Mouse (Mus musculus) erythroblast, embryonic 14.5 days (primary cell): ENCODE data around the gene Atp1b2. TPM values are rescaled to one million over a fixed set of nuclear protein-coding genes. Genes with fewer than 3 reads are reported as not detected.

Experiments used
- H3K27me3 ChIP-seq: 2 replicates; pipeline ENCODE4 v1.6.1; 2012; ENCODE audit warnings: inconsistent platforms; ENCODE audit not compliant: control insufficient read depth
- H3K36me3 ChIP-seq: 2 replicates; pipeline ENCODE4 v1.6.1; 2012; ENCODE audit warnings: mild to moderate bottlenecking, inconsistent platforms; ENCODE audit not compliant: control insufficient read depth
- H3K4me1 ChIP-seq: 2 replicates; pipeline ENCODE4 v1.6.1; 2012; ENCODE audit warnings: inconsistent platforms; ENCODE audit not compliant: control insufficient read depth
- H3K4me3 ChIP-seq: replicated peaks from 2 replicates; pipeline ENCODE3; 2012; ENCODE audit warnings: moderate library complexity, mild to moderate bottlenecking, inconsistent platforms
- H3K9me3 ChIP-seq: 2 replicates; pipeline ENCODE4 v1.6.1; 2012; ENCODE audit warnings: low read length, inconsistent platforms, mixed read lengths; ENCODE audit not compliant: control insufficient read depth
- GATA1 ChIP-seq: IDR thresholded peaks from 2 replicates; pipeline ENCODE4 v1.6.1; 2012; ENCODE audit warnings: low read length, inconsistent platforms, mixed read lengths
- TAL1 ChIP-seq: IDR thresholded peaks from 3 replicates; pipeline ENCODE4 v1.6.1; 2012; ENCODE audit warnings: low read length, inconsistent platforms, mixed read lengths
- polyA plus RNA-seq: library from polyadenylated mRNA; stranded (reverse); fragments of >175 nt; gene quantifications from 2 replicates; pipeline ENCODE4 v1.2.3, GENCODE M21; 2012

The Atp1b2 gene
- polyA plus RNA-seq, 1 experiment = 9.1 TPM

GRCm38 (mm10) chr11:69565131-69565530 lies 40.6 kb downstream of the Atp1b2 start:
- Histone ChIP-seq H3K36me3 (peaks cover 94% of the 10 kb centered on the region), H3K9me3 (no peaks in the 10 kb centered on the region; the same call in 1 of the 2 replicates), H3K27me3 (peaks cover 18% of the 10 kb centered on the region), H3K4me3 (no peak overlapping the region), H3K4me1 (peaks cover 23% of the 10 kb centered on the region)
- TF ChIP-seq GATA1 (no peak), TAL1 (no peak)

GRCm38 (mm10) chr11:69564391-69564790 lies 41.4 kb downstream of the Atp1b2 start:
- TF ChIP-seq TAL1 = no peak
- TF ChIP-seq GATA1 = no peak
- peaks cover 87% of the 10 kb centered on the region for H3K36me3 ChIP-seq

GRCm38 (mm10) chr11:69563373-69563772 lies 42.4 kb downstream of the Atp1b2 start:
- peaks cover 36% of the 10 kb centered on the region for H3K27me3 ChIP-seq
- TF ChIP-seq TAL1 = no peak
- no peak for TF ChIP-seq GATA1
- H3K4me1 ChIP-seq = peaks cover 16% of the 10 kb centered on the region
- peaks cover 78% of the 10 kb centered on the region for H3K36me3 ChIP-seq
- H3K9me3 ChIP-seq = no peaks in the 10 kb centered on the region; the same call in 1 of the 2 replicates
- H3K4me3 ChIP-seq = no peak overlapping the region

More at GRCm38 (mm10) chr11:69564391-69564790, 41.4 kb downstream of the Atp1b2 start:
- Histone ChIP-seq H3K27me3 (peaks cover 26% of the 10 kb centered on the region), H3K9me3 (no peaks in the 10 kb centered on the region; the same call in 1 of the 2 replicates), H3K4me3 (no peak overlapping the region), H3K4me1 (peaks cover 17% of the 10 kb centered on the region)

- H3K4me3 ChIP-seq = no peak overlapping the region
- H3K27me3 ChIP-seq = peaks cover 54% of the 10 kb centered on the region
- H3K4me1 ChIP-seq = peaks cover 16% of the 10 kb centered on the region
- no peak for TF ChIP-seq TAL1
- no peak for TF ChIP-seq GATA1
- H3K36me3 ChIP-seq = peaks cover 56% of the 10 kb centered on the region
- H3K9me3 ChIP-seq = no peaks in the 10 kb centered on the region; the same call in 1 of the 2 replicates
These were observed 44.6 kb downstream of the Atp1b2 start for GRCm38 (mm10) chr11:69560896-69561854.

GRCm38 (mm10) chr11:69559851-69560765 lies 45.6 kb downstream of the Atp1b2 start, which contains the start of gene Efnb3:
Gene Efnb3 (minus strand): TSS chr11:69560205.
- H3K9me3 ChIP-seq = no peaks in the 10 kb centered on the region; the same call in 1 of the 2 replicates
- peaks cover 14% of the 10 kb centered on the region for H3K4me1 ChIP-seq
- peaks cover 57% of the 10 kb centered on the region for H3K27me3 ChIP-seq
- no peak within 1 kb of the TSS for H3K4me3 ChIP-seq
- TF ChIP-seq GATA1 (no peak), TAL1 (no peak)
- H3K36me3 ChIP-seq = peaks cover 46% of the 10 kb centered on the region

- Histone ChIP-seq H3K4me3 (no peak overlapping the region), H3K9me3 (no peaks in the 10 kb centered on the region; the same call in 1 of the 2 replicates), H3K36me3 (peaks cover 37% of the 10 kb centered on the region), H3K4me1 (peaks cover 12% of the 10 kb centered on the region), H3K27me3 (peaks cover 58% of the 10 kb centered on the region)
- TF ChIP-seq TAL1 (no peak), GATA1 (no peak)
These were observed 46.6 kb downstream of the Atp1b2 start for GRCm38 (mm10) chr11:69559183-69559582.

GRCm38 (mm10) chr11:69558756-69559155 lies 47.0 kb downstream of the Atp1b2 start:
- peaks cover 8% of the 10 kb centered on the region for H3K4me1 ChIP-seq
- peaks cover 59% of the 10 kb centered on the region for H3K27me3 ChIP-seq
- H3K36me3 ChIP-seq = peaks cover 33% of the 10 kb centered on the region
- no peaks in the 10 kb centered on the region; the same call in 1 of the 2 replicates for H3K9me3 ChIP-seq
- TF ChIP-seq GATA1 (no peak), TAL1 (no peak)
- no peak overlapping the region for H3K4me3 ChIP-seq

GRCm38 (mm10) chr11:69557381-69557958 lies 48.3 kb downstream of the Atp1b2 start:
- Histone ChIP-seq H3K9me3 (no peaks in the 10 kb centered on the region; the same call in 1 of the 2 replicates), H3K4me3 (no peak overlapping the region), H3K36me3 (peaks cover 20% of the 10 kb centered on the region), H3K27me3 (peaks cover 71% of the 10 kb centered on the region), H3K4me1 (peaks cover 5% of the 10 kb centered on the region)
- TF ChIP-seq GATA1 (no peak), TAL1 (no peak)
